Mouse (Mus musculus) embryo, embryonic 9.5 days (tissue): ENCODE results near the gene Dera.

ENCODE experiments used
- DNase-seq: peaks from one replicate; pipeline ENCODE4 v3.0.0-alpha.2; 2017; ENCODE audit errors: extremely low spot score

The Dera gene

GRCm38 (mm10) chr6:137757891-137758290 is 3.5 kb downstream of the Dera start:
- DNase-seq, result no peak

GRCm38 (mm10) chr6:137759681-137760080 is 5.3 kb downstream of the Dera start:
- DNase-seq, result peak; percentile 30

GRCm38 (mm10) chr6:137760966-137761365 is 6.6 kb downstream of the Dera start:
- no peak for DNase-seq

GRCm38 (mm10) chr6:137764572-137765210 is 10.3 kb downstream of the Dera start:
- DNase-seq, result peak; percentile 26

- no peak for DNase-seq
These were observed 11.8 kb downstream of the Dera start for GRCm38 (mm10) chr6:137766177-137766576.

GRCm38 (mm10) chr6:137771621-137772250 is 17.4 kb downstream of the Dera start:
- no peak for DNase-seq

GRCm38 (mm10) chr6:137772918-137773636 is 18.7 kb downstream of the Dera start:
- no peak for DNase-seq

GRCm38 (mm10) chr6:137773637-137774028 is 19.3 kb downstream of the Dera start:
- no peak for DNase-seq

GRCm38 (mm10) chr6:137774166-137774565 is 19.8 kb downstream of the Dera start:
- DNase-seq, result no peak

GRCm38 (mm10) chr6:137775159-137775558 is 20.8 kb downstream of the Dera start:
- DNase-seq, result no peak

GRCm38 (mm10) chr6:137776981-137777380 is 22.6 kb downstream of the Dera start:
- DNase-seq, result no peak

GRCm38 (mm10) chr6:137783899-137784637 is 29.7 kb downstream of the Dera start:
- DNase-seq, result no peak

GRCm38 (mm10) chr6:137788976-137789590 is 34.7 kb downstream of the Dera start:
- no peak for DNase-seq

GRCm38 (mm10) chr6:137789658-137790057 is 35.3 kb downstream of the Dera start:
- DNase-seq, result no peak

GRCm38 (mm10) chr6:137795494-137795893 is 41.1 kb downstream of the Dera start:
- DNase-seq, result no peak

GRCm38 (mm10) chr6:137796596-137797567 is 42.5 kb downstream of the Dera start:
- peak; percentile 38 for DNase-seq

GRCm38 (mm10) chr6:137799253-137799652 is 44.9 kb downstream of the Dera start:
- no peak for DNase-seq

GRCm38 (mm10) chr6:137803456-137804005 is 49.2 kb downstream of the Dera start:
- no peak for DNase-seq

GRCm38 (mm10) chr6:137804121-137804520 is 49.8 kb downstream of the Dera start:
- no peak for DNase-seq

- DNase-seq, result peak; percentile 32
These were observed 50.3 kb downstream of the Dera start for GRCm38 (mm10) chr6:137804606-137805005.
